Mouse (Mus musculus) ES-E14 (cell line): ENCODE data around the gene Heg1. TPM values are rescaled to one million over a fixed set of nuclear protein-coding genes. Genes with fewer than 3 reads are reported as not detected.

Experiments
- DNase-seq: peaks from one replicate; pipeline ENCODE4 v3.0.0-alpha.2; 2013; ENCODE audit warnings: low read depth, low spot score
- H3K27ac ChIP-seq: 2 replicates; pipeline ENCODE4 v1.5.1; 2012; ENCODE audit warnings: low read depth, mild to moderate bottlenecking, low read length, moderate library complexity, mixed read lengths; ENCODE audit not compliant: poor library complexity, insufficient read depth, severe bottlenecking
- H3K36me3 ChIP-seq: 2 replicates; pipeline ENCODE4 v1.6.1; 2012; ENCODE audit warnings: mild to moderate bottlenecking, low read length, moderate library complexity, mixed read lengths; ENCODE audit not compliant: control insufficient read depth, poor library complexity, insufficient read depth, severe bottlenecking
- H3K4me1 ChIP-seq, 2 experiments: fragments of 150-350 bp in 1 of 2; sonication (generic) in 1 of 2; 2 replicates each; pipeline ENCODE4 v1.6.1; 2012; ENCODE audit warnings: low read length in 2 of 2, mild to moderate bottlenecking in 1 of 2, mixed read lengths in 1 of 2; ENCODE audit not compliant: control insufficient read depth in 2 of 2, insufficient read depth in 2 of 2, poor library complexity in 1 of 2
- H3K4me3 ChIP-seq, 2 experiments: fragments of 150-350 bp in 1 of 2; sonication (generic) in 1 of 2; 2 replicates each; pipeline ENCODE4 v1.5.1; 2012; ENCODE audit warnings: low read length in 2 of 2, low read depth in 1 of 2, mild to moderate bottlenecking in 1 of 2, mixed read lengths in 1 of 2; ENCODE audit not compliant: insufficient read depth in 1 of 2, poor library complexity in 1 of 2, severe bottlenecking in 1 of 2
- H3K9ac ChIP-seq: 2 replicates; pipeline ENCODE4 v1.6.1; 2012; ENCODE audit warnings: low read depth, mild to moderate bottlenecking, low read length, mixed read lengths; ENCODE audit not compliant: poor library complexity, insufficient read depth, severe bottlenecking
- H3K9me3 ChIP-seq: fragments of 150-350 bp; sonication (generic); 2 replicates; pipeline ENCODE4 v1.6.1; 2012; ENCODE audit warnings: low read depth, mild to moderate bottlenecking, low read length; ENCODE audit not compliant: control insufficient read depth, insufficient read depth
- CHD2 ChIP-seq: IDR thresholded peaks from 2 replicates; pipeline ENCODE4 v1.6.1; 2014; ENCODE audit warnings: mild to moderate bottlenecking, low read depth, low read length, inconsistent platforms
- HCFC1 ChIP-seq: IDR thresholded peaks from 2 replicates; pipeline ENCODE4 v1.6.1; 2012; ENCODE audit warnings: low read length, inconsistent platforms, borderline replicate concordance; ENCODE audit not compliant: insufficient read depth
- MAFK ChIP-seq: IDR thresholded peaks from 2 replicates; pipeline ENCODE4 v1.6.1; 2014; ENCODE audit warnings: mild to moderate bottlenecking, low read depth, low read length, inconsistent platforms; ENCODE audit not compliant: insufficient read depth
- ZC3H11A ChIP-seq: IDR thresholded peaks from 2 replicates; pipeline ENCODE4 v1.6.1; 2012; ENCODE audit warnings: low read depth, mild to moderate bottlenecking, inconsistent platforms, low read length, borderline replicate concordance
- ZNF384 ChIP-seq: IDR thresholded peaks from 2 replicates; pipeline ENCODE4 v1.6.1; 2012; ENCODE audit warnings: low read depth, low read length, inconsistent platforms
- in situ Hi-C, 2 experiments: fragments of 600-800 bp; cut with MboI; formaldehyde crosslinking; loops; one replicate each; pipeline ENCODE4 v1.15.1; 2025; ENCODE audit warnings: low sequenced_read_pairs in 2 of 2, inconsistent platforms in 1 of 2; ENCODE audit not compliant: unreplicated experiment in 2 of 2
- total RNA-seq: library from RNA; depleted of rRNA; stranded (reverse); fragments of 300-350 nt; gene quantifications from 2 replicates; pipeline ENCODE4 v1.2.3, GENCODE M21; 2012

Gene Heg1
- total RNA-seq, 1 experiment: 8.7 TPM

- Histone ChIP-seq H3K27ac (no peak overlapping the region), H3K4me3 (no peak overlapping the region), H3K4me1 (peaks cover 0 to 5% of the 10 kb centered on the region in 2 experiments; a peak in 1 of 4 replicates), H3K9me3 (no peaks in the 10 kb centered on the region), H3K36me3 (no peaks in the 10 kb centered on the region), H3K9ac (no peak overlapping the region)
- in situ Hi-C loops: no loop called here
- no peak for DNase-seq
- TF ChIP-seq ZNF384: no peak
- no peak for TF ChIP-seq ZC3H11A
- no peak for TF ChIP-seq HCFC1
- no peak for TF ChIP-seq CHD2
Measured at GRCm38 (mm10) chr16:33786657-33787390, 102.7 kb downstream of the Heg1 start.

DNA sequence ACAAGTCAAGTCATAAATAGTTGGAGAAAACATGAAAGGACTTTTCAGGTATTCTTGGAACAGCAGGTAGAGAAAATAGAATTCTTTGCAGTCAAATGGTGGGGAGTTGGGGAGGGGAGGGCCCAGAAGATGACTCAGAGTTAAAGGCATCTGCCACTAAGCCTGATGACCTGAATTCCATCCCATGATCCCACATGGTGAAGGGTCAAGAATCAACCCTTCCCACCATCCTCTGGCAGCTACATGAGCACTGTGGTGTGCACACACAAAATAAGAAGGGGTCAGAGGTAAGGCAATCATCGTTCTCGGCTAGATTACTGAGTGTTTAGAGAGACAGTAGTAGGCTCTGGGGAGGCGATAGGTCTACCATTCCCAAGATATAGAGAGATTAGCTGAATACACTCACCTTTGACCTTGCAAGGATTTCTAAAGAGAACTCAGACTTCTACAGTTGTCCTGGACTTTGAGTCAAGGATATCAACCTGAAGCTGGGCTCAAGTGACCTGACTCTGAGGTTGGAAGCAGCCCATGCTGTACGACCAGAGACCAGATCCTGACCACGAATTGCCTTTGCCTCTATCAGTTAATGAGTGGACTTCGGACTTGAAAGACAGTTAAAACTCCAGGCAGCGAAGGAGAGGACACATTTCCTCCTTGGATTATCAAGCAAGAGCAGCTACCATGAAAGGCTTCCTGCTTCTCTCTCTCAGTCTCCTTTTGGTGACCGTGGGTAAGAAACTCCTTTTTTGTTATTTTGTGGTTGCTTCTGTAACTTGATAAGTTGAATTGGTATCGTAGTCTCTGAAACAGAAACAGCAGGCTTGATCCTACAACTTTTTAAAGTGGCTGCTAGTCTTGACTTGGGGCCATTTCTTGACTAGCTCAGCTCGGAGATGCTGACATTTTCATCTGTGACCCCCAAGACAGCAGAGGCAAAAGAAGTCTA is 109.9 kb downstream of the Heg1 start, which contains the start of gene Muc13:
Gene Muc13 (plus strand): TSS at position 192 of the 946 bp plus-strand sequence.
- Histone ChIP-seq H3K4me3 (no peak within 1 kb of the TSS), H3K4me1 (no peaks in the 10 kb centered on the region), H3K36me3 (no peaks in the 10 kb centered on the region), H3K27ac (no peak within 1 kb of the TSS), H3K9ac (no peak within 1 kb of the TSS), H3K9me3 (no peaks in the 10 kb centered on the region)
- in situ Hi-C loops: no loop called here
- no peak for TF ChIP-seq ZC3H11A
- no peak for TF ChIP-seq CHD2
- no peak for TF ChIP-seq ZNF384
- TF ChIP-seq HCFC1: no peak
- TF ChIP-seq MAFK: no peak
- no peak for DNase-seq

DNA sequence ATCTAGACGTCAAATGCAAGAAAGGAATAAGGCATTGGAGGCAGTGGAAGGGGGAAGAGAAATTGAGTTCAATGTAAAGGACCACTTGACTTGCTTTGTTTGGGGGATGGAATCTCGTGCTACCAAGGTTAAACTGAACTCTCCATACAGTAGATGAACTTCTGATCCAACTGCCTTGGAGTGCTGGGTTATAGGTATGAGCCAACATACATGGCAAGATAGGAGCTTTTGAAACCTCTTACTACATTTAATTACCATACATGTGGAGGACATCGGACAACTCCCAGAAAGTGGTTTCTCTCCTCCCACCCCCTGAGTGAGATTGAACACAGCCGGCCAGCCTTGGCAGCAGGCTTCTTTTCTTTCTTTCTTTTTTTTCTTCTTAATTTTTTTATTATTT is 110.9 kb downstream of the Heg1 start:
- H3K4me1 ChIP-seq: no peaks in the 10 kb centered on the region
- DNase-seq: no peak
- H3K4me3 ChIP-seq: no peak overlapping the region
- no peaks in the 10 kb centered on the region for H3K9me3 ChIP-seq
- no peak for TF ChIP-seq MAFK
- no peak for TF ChIP-seq HCFC1
- no peak for TF ChIP-seq CHD2
- no peak for TF ChIP-seq ZC3H11A
- no peak for TF ChIP-seq ZNF384
- in situ Hi-C loops: no loop called here
- H3K36me3 ChIP-seq: no peaks in the 10 kb centered on the region
- H3K9ac ChIP-seq: no peak overlapping the region
- H3K27ac ChIP-seq: no peak overlapping the region

DNA sequence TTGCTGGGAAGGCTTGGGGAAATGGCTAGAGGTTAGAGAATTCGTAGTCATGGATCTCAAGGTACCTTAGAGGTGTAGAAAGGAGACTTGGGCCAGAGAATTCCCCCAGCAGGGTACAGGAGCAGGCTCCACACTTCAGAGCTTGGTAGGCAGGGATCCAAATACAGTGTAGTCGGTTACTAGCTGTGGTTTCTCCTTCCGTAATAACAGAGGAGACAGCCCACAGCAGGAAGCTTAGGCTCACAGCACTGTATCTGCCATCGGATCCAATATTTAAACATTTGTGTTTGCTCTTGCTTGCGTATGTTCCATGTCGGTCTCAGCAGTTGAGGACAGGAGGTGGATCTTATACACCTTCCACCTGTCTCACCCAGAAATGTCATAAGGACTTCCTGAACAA is 111.7 kb downstream of the Heg1 start:
- Histone ChIP-seq H3K9me3 (no peaks in the 10 kb centered on the region), H3K4me1 (no peaks in the 10 kb centered on the region), H3K27ac (no peak overlapping the region), H3K36me3 (no peaks in the 10 kb centered on the region), H3K9ac (no peak overlapping the region), H3K4me3 (no peak overlapping the region)
- TF ChIP-seq HCFC1 (no peak), ZC3H11A (no peak), CHD2 (no peak), ZNF384 (no peak)
- in situ Hi-C loops: no loop called here
- no peak for DNase-seq
